Mouse (Mus musculus): ENCODE data around the gene Rcl1. TPM values are rescaled to one million over a fixed set of nuclear protein-coding genes. Genes with fewer than 3 reads are reported as not detected.

Rcl1 gene
- polyA plus RNA-seq, 1 experiment, result 16.5 TPM

DNA sequence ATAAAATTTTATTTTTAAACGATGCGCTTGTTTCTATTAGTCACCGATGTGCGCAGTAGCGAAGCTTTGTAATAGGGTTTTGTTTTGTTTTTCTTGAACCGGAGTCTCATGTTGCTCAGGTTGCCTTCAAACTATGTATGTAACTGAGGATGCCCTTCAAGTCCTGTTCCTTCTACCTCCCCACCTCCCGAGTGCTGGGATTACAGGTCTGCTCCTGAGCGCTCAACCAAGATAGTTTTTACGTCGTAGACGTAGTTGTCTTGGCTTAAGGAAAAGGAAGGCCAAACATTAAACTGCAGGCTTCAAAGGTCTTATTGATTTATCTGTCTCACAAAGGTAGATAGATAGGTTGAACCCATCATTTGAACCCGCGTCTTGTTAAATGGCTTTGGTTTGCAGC, 923 bp downstream of the Rcl1 start:
- H3K27ac ChIP-seq (ENCODE audit: insufficient read depth, low read length), result no peak overlapping the region
- peak overlapping the region; percentile 60 for H3K4me3 ChIP-seq (ENCODE audit: insufficient read depth, low read length)
- H3K4me1 ChIP-seq (ENCODE audit: control insufficient read depth, insufficient read depth, low read length), result peaks cover 3% of the 10 kb centered on the region; the same call in 1 of the 2 replicates
- no peak for TF ChIP-seq CTCF (IDR thresholded peaks at IDR 0.05; ENCODE audit: extremely low read depth, insufficient read depth, low read length)

DNA sequence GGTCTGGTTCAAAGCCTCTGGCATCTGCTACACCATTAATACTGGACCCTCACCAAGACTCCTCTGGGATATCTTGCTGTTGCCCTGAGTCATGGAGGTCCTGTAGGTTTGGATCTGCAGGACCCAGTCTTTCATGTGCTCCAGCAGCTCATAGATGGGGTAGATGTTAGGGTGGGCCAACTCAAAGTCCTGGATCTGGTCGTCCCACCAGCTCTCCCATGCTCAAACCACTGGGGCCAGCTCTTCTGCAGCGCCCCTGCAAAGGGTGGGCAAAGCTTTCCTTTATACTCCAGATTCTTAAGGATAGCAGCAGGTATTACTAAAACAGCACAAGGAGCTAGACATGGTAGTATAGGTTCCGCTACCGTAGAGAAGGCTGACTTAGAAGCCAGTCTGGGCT, 4.6 kb downstream of the Rcl1 start:
- Histone ChIP-seq H3K27ac (ENCODE audit: insufficient read depth, low read length) (no peak overlapping the region), H3K4me1 (ENCODE audit: control insufficient read depth, insufficient read depth, low read length) (peaks cover 3% of the 10 kb centered on the region; the same call in 1 of the 2 replicates), H3K4me3 (ENCODE audit: insufficient read depth, low read length) (no peak overlapping the region)
- TF ChIP-seq CTCF (IDR thresholded peaks at IDR 0.05; ENCODE audit: extremely low read depth, insufficient read depth, low read length), result no peak
- TF ChIP-seq POLR2A (IDR thresholded peaks at IDR 0.05; ENCODE audit: extremely low read depth, insufficient read depth, low read length), result no peak

DNA sequence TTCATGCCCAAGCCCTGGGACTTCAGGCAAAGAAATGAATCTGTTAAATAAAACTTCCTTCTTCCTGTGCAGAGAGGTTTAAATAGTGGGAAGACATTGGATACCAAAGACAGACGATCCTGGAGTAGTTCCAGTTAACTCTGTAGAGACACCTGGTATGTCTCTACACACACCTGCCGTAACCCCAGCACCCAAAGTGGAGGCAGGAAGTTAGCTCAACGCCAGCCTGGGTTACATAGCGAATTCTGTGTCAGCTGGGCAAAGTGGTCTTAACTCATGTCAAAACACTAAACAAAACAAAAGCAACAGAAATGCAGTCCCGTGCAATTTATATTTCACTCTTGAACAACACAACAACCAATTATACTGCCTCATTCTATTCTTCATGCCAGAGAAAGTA, 5.1 kb downstream of the Rcl1 start:
- Histone ChIP-seq H3K27ac (ENCODE audit: insufficient read depth, low read length) (no peak overlapping the region), H3K4me1 (ENCODE audit: control insufficient read depth, insufficient read depth, low read length) (peaks cover 3% of the 10 kb centered on the region; the same call in 1 of the 2 replicates), H3K4me3 (ENCODE audit: insufficient read depth, low read length) (no peak overlapping the region)
- TF ChIP-seq POLR2A (IDR thresholded peaks at IDR 0.05; ENCODE audit: extremely low read depth, insufficient read depth, low read length) (no peak), CTCF (IDR thresholded peaks at IDR 0.05; ENCODE audit: extremely low read depth, insufficient read depth, low read length) (no peak)

DNA sequence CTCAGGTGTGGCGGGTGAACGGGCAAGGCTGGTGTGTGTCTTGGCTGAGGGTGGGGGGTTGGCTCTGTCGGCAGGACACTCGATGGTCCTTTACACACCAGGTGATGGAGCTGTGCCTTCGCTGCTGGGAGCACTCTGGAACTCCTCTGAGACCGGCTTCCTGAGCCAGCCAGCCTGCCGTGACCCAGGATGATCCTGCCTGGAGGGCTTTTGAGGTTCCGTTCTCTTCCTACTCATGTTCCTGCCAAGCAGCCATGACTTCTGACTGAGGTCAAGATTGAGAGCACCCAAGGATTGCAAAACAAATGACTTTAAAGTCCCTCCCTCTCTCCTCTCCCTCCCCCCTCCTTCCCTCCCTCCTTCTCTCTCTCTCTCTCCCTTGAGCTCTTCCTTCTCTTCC, 11.5 kb downstream of the Rcl1 start:
- TF ChIP-seq POLR2A (IDR thresholded peaks at IDR 0.05; ENCODE audit: extremely low read depth, insufficient read depth, low read length) (no peak), CTCF (IDR thresholded peaks at IDR 0.05; ENCODE audit: extremely low read depth, insufficient read depth, low read length) (no peak)
- H3K4me3 ChIP-seq (ENCODE audit: insufficient read depth, low read length), result no peak overlapping the region
- no peak overlapping the region for H3K27ac ChIP-seq (ENCODE audit: insufficient read depth, low read length)
- no peaks in the 10 kb centered on the region for H3K4me1 ChIP-seq (ENCODE audit: control insufficient read depth, insufficient read depth, low read length)

DNA sequence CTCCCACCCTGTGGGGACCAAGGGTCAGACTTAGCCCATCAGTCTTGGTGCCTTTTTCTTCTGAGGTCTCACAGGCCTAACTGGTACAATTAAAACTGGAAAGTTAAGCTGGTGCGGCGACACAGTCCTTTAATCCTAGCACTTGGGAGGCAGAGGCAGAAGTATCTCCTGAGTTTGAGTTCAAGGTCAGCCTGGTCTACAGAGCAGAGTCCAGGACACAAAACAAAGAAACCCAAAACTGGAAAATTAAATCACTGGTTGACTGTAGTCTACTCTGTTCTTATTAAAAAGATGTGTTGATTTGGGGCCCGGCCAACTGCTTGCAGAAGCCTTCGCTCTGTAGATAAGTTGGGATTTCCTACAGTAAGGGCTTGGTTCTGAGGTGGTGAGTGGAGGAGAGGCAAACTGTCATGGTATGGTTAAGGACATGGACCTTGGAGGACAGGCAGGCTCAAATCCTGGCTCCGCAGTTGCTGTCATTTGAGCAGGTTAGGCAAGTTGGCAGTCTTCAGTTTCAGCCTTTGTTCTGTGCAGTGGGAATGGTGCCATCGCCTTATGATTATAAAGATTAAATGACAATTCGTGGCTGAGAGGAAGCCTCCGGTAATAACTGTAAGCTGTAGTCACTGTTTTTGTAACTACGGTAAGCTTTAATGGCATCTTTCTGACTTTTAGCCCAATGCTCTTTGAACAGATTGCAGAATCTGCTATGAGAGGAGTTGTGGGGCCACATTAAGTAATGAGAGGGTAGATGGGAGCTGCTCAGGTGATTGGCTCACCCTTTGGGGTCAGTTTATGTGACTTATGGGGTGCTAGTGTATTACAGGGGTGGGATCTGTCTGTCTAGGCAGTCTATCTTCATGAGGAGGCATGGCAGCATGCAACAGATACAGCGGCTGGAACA, 12.8 kb downstream of the Rcl1 start:
- no peak overlapping the region for H3K27ac ChIP-seq (ENCODE audit: insufficient read depth, low read length)
- no peak overlapping the region for H3K4me3 ChIP-seq (ENCODE audit: insufficient read depth, low read length)
- TF ChIP-seq CTCF (IDR thresholded peaks at IDR 0.05; ENCODE audit: extremely low read depth, insufficient read depth, low read length), result no peak
- TF ChIP-seq POLR2A (IDR thresholded peaks at IDR 0.05; ENCODE audit: extremely low read depth, insufficient read depth, low read length), result no peak
- no peaks in the 10 kb centered on the region for H3K4me1 ChIP-seq (ENCODE audit: control insufficient read depth, insufficient read depth, low read length)

DNA sequence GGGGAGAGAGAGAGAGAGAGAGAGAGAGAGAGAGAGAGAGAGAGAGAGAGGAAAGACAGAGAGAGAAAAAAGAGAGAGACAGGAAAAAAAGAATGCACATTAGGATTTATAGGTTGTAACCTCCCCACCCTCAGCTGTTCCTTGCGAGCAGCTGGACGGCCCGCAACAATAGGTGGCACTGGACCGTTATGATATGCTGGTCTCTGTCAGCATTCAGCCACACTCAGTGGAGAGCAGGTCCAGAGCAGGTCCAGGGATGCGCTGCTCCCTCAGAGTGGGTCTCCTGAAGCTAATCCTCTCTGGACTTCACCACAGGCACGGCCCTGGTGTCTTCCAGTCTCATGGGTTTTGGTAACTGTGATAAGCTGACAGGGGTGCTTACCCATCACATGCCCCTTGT, 15.6 kb downstream of the Rcl1 start:
- no peak overlapping the region for H3K27ac ChIP-seq (ENCODE audit: insufficient read depth, low read length)
- H3K4me3 ChIP-seq (ENCODE audit: insufficient read depth, low read length), result no peak overlapping the region
- no peak for TF ChIP-seq POLR2A (IDR thresholded peaks at IDR 0.05; ENCODE audit: extremely low read depth, insufficient read depth, low read length)
- no peak for TF ChIP-seq CTCF (IDR thresholded peaks at IDR 0.05; ENCODE audit: extremely low read depth, insufficient read depth, low read length)
- no peaks in the 10 kb centered on the region for H3K4me1 ChIP-seq (ENCODE audit: control insufficient read depth, insufficient read depth, low read length)

DNA sequence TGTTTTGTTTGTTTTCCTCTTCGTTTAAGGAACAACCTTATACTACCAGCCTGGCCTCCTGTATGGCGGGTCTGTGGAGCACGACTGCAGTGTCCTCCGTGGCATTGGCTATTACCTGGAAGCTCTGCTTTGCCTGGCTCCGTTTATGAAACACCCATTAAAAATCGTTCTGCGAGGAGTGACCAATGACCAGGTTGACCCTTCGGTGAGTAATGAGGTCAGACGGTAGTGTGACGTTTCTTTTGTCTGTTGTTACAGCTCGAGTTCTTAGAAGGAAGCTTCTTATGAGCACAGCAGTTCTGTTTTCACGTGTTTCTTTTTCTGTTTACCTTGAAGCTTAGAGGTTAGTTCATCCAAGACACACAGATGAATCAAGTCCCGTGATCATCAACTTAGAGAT, 17.0 kb downstream of the Rcl1 start:
- H3K4me1 ChIP-seq (ENCODE audit: control insufficient read depth, insufficient read depth, low read length), result no peaks in the 10 kb centered on the region
- H3K27ac ChIP-seq (ENCODE audit: insufficient read depth, low read length), result no peak overlapping the region
- H3K4me3 ChIP-seq (ENCODE audit: insufficient read depth, low read length), result no peak overlapping the region
- TF ChIP-seq CTCF (IDR thresholded peaks at IDR 0.05; ENCODE audit: extremely low read depth, insufficient read depth, low read length), result no peak
- TF ChIP-seq POLR2A (IDR thresholded peaks at IDR 0.05; ENCODE audit: extremely low read depth, insufficient read depth, low read length), result no peak

DNA sequence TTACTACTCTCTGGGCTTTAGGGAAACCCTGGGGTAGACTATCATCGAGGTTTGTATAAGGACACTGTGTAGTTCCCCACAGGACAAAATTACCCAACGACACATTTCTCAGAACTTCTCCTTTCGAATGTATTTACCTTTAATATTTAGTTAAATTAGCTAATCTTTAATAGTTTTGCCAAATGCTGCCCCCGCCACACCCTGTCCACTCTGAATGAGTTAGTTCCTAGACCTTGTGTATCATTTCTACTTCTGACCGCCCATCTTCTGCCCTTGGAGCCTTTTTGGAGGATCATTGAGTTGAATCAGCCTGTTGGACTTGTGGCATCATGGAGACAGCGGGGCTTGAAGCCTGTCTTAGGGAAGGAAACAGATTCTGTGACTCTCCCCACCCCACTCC, 19.1 kb downstream of the Rcl1 start:
- Histone ChIP-seq H3K4me1 (ENCODE audit: control insufficient read depth, insufficient read depth, low read length) (no peaks in the 10 kb centered on the region), H3K4me3 (ENCODE audit: insufficient read depth, low read length) (no peak overlapping the region), H3K27ac (ENCODE audit: insufficient read depth, low read length) (no peak overlapping the region)
- TF ChIP-seq POLR2A (IDR thresholded peaks at IDR 0.05; ENCODE audit: extremely low read depth, insufficient read depth, low read length) (no peak), CTCF (IDR thresholded peaks at IDR 0.05; ENCODE audit: extremely low read depth, insufficient read depth, low read length) (no peak)

DNA sequence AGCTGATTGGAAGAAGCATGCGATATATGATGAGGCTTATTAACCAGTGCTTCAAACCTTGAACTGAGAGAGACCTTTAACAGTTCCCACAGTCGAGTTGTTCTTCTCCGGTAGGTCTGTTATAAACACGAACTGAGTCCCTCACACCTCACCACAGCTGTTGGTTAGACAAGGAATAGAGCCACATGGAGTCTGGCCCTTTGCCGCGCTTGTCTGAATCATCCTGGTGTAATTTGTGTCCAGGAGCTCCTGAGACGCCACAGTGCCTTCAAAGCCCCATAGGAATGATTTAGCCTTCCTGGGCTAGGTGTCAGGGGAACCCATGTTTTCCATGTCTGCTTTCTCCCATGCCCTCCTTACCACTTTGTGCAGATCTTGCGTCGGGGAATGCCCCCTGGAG, 20.2 kb downstream of the Rcl1 start:
- TF ChIP-seq POLR2A (IDR thresholded peaks at IDR 0.05; ENCODE audit: extremely low read depth, insufficient read depth, low read length) (no peak), CTCF (IDR thresholded peaks at IDR 0.05; ENCODE audit: extremely low read depth, insufficient read depth, low read length) (no peak)
- H3K4me3 ChIP-seq (ENCODE audit: insufficient read depth, low read length), result no peak overlapping the region

DNA sequence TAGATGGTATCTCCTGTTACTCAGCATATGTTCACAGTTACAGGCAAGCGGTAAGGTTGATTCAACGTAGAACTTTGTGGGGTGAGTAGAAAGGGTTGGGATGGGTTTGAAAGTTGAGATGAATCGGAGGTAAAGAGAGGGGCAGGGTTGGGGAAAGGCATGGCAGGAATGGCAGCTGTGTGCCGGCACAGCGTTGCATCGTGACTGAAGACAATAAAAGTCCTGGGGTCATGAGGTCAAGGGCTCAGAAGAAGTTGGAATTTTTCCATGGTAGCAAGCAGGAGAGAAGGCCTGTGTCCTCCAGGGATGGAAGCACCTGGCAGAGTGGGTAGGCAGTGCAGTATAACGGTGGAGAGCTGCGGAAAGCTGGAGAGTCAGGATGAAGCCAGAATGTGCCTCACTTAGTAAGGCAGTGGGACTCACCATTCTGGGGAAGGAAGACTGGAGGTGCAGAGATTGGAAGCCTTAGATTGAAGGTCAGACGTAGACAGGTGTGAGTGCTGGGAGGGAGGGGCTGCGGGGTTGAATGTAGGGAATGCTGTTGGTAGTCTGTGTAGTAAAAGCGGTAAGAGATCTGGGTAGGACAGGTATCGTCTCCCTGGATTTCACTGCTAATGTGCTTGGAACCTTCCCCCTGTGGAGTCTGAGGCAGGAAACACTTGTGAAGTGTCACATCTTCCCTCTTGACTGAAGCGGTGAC, 23.9 kb downstream of the Rcl1 start:
- no peaks in the 10 kb centered on the region for H3K4me1 ChIP-seq (ENCODE audit: control insufficient read depth, insufficient read depth, low read length)
- TF ChIP-seq POLR2A (IDR thresholded peaks at IDR 0.05; ENCODE audit: extremely low read depth, insufficient read depth, low read length), result no peak
- TF ChIP-seq CTCF (IDR thresholded peaks at IDR 0.05; ENCODE audit: extremely low read depth, insufficient read depth, low read length), result no peak
- no peak overlapping the region for H3K4me3 ChIP-seq (ENCODE audit: insufficient read depth, low read length)
- H3K27ac ChIP-seq (ENCODE audit: insufficient read depth, low read length), result no peak overlapping the region

More for the DNA sequence above, 20.2 kb downstream of the Rcl1 start:
- H3K27ac ChIP-seq (ENCODE audit: insufficient read depth, low read length), result no peak overlapping the region
- H3K4me1 ChIP-seq (ENCODE audit: control insufficient read depth, insufficient read depth, low read length), result no peaks in the 10 kb centered on the region
